Mouse (Mus musculus) effector memory CD4-positive, alpha-beta T cell, adult 7 months (primary cell): ENCODE measurements around the gene Krtap4-2. TPM values are rescaled to one million over a fixed set of nuclear protein-coding genes. Genes with fewer than 3 reads are reported as not detected.

Source experiments
- polyA plus RNA-seq: library from polyadenylated mRNA; unstranded; fragments of 100-300 nt; shearing (Covaris generic); gene quantifications from one replicate; pipeline ENCODE4 v1.2.1, GENCODE M21; 2017

The Krtap4-2 gene
- not detected for polyA plus RNA-seq

DNA sequence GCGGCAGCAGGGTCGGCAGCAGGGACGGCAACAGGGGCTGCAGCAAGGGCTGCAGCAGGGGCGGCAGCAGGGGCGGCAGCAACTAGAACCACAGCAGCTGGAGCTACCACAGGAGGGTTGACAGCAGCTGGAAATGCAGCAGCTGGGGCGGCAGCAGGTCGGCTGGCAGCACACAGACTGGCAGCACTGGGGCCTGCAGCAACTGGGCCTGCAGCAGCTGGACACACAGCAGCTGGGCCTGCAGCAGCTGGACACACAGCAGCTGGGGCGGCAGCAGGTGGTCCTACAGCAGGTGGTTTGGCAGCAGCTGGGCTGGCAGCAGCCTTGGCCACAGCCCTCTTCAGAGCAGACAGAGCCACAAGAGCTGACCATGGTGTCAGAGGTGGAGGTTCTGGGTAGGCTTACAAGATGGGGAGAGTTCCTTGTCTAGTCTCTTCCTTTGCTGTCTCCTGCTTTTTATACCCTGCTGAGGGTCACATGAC lies at the start of gene Krtap4-2:
Gene Krtap4-2 (minus strand): TSS at position 432 of the 482 bp plus-strand sequence.

GRCm38 (mm10) chr11:99665860-99666259 lies 31.0 kb upstream of the Krtap4-2 start, which contains the start of gene Krtap4-6:
Krtap4-6 (minus strand) TSS chr11:99665960.

DNA sequence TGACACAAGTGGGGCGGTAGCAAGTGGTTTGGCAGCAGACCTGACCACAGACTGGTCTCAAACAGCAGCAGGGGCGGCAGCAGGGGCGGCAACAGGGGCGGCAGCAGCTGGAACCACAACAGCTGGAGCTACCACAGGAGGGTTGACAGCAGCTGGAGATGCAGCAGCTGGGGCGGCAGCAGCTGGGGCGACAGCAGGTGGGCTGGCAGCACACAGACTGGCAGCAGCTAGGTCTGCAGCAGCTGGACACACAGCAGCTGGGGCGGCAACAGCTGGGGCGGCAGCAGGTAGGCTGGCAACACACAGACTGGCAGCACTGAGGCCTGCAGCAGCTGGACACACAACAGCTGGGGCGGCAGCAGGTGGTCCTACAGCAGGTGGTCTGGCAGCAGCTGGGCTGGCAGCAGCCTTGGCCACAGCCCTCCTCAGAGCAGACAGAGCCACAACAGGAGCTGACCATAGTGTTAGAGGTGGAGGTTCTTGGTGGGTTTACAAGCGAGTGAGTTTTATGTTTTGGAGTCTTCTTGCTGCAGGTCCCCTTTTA lies 23.7 kb upstream of the Krtap4-2 start, which contains the start of gene Gm11563:
Gene Gm11563 (minus strand): TSS at position 494 of the 544 bp plus-strand sequence.

DNA sequence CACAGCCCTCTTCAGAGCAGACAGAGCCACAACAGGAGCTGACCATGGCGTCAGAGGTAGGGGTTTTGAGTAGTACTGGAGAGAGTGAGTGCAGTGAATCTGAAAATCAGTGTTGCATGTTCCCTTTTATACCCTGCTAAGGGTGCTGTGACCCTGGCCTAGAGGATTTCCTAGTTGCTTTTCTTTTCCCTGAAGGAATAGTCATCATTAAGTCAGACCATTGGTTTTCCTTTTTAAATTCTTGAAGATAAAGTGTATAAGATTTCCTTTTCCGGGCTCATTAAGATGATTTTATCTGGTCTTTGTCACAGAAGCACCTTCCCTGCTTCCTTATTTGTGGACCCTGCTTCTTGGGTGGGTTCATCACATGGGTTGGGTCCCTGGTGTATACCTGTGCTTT lies 15.3 kb upstream of the Krtap4-2 start, which contains the start of gene Gm11555:
Gene Gm11555 (minus strand): TSS at position 101 of the 400 bp plus-strand sequence.

DNA sequence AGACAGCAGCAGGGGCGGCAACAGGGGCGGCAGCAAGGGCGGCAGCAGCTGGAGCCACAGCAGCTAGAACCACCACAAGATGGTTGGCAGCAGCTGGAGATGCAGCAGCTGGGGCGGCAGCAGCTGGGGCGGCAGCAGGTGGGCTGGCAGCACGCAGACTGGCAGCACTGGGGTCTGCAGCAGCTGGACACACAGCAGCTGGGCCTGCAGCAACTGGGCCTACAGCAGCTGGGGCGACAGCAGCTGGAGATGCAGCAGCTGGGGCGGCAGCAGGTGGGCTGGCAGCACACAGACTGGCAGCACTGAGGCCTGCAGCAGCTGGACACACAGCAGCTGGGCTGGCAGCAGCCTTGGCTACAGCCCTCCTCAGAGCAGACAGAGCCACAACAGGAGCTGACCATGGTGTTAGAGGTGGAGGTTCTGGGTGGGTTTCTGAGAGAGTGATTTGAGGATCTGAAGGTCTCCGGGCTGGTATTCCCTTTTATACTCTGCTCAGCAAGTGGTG lies 8.8 kb upstream of the Krtap4-2 start, which contains the start of gene Krtap4-7:
Gene Krtap4-7 (minus strand): TSS at position 455 of the 505 bp plus-strand sequence.

DNA sequence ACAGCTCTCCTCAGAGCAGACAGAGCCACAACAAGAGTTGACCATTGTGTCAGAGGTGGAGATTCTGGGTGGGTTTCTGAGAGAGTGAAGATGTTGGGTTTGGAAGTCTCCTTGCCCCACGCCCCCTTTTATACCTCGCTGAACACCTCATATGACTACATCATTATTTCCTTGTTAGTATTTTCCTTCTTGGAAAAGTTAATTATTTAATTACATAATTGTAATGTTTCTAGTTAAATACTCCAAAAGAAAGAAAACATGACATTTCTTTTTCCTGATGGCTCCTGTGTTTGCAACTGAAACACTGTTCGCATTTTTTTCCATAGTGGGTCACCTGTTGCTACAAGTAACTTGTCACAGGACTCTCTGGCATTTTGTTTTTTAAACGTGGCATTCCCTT lies 6.7 kb downstream of the Krtap4-2 start, which contains the start of gene Krtap4-1:
Gene Krtap4-1 (minus strand): TSS at position 101 of the 400 bp plus-strand sequence.

DNA sequence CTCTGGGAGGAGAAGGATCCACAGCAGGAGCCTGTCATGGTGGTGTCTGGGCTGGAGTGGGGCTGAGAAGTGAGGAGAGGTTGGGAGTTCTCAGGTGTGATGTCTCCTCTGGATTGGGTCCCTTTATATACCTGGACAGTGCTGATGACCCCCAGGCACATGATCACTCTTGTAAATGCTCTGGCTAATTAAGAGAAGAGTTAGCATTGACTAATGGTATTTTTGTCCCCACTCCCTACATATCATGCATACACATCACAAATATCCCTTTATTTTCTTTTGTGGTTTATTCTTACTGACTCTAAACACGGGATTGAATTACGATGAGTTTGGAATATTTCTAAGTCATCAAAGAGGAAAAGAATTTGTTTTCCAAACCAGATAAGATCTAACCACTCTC lies 14.5 kb downstream of the Krtap4-2 start, which contains the start of gene Gm11562:
Gene Gm11562 (minus strand): TSS at position 101 of the 400 bp plus-strand sequence.

GRCm38 (mm10) chr11:99614796-99615363 lies 20.0 kb downstream of the Krtap4-2 start, which contains the start of gene Krtap2-4:
Krtap2-4 (minus strand) TSS chr11:99614846.

DNA sequence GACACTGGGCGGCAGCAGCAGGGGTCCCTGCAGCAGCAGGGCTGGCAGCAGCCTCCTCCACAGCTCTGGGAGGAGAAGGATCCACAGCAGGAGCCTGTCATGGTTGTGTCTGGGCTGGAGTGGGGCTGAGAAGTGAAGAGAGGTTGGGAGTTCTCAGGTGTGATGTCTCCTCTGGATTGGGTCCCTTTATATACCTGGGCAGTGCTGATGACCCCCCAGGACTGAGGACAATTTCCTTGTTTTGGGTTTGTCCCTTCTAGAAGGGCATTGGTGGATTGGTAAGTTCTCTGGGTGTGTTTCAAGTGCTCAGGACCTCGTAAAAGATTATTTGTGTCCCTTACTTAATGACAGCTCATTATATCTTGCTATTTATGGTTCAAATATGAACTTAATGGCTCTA lies 24.8 kb downstream of the Krtap4-2 start, which contains the start of gene Gm11937:
Gene Gm11937 (minus strand): TSS at position 101 of the 400 bp plus-strand sequence.

DNA sequence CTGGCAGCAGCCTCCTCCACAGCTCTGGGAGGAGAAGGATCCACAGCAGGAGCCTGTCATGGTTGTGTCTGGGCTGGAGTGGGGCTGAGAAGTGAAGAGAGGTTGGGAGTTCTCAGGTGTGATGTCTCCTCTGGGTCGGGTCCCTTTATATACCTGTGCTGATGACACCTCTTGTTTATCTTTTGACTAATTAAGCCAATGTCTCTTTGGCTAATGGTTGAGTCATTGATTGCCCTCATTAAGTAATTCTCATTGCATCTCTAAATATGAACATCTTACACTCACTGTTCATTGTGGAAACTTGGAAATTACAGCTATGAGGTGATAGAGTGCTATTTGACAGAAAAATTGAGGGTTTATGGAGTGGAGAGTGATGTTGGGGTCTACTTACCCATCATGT lies 31.7 kb downstream of the Krtap4-2 start, which contains the start of gene Gm11938:
Gene Gm11938 (minus strand): TSS at position 101 of the 400 bp plus-strand sequence.

DNA sequence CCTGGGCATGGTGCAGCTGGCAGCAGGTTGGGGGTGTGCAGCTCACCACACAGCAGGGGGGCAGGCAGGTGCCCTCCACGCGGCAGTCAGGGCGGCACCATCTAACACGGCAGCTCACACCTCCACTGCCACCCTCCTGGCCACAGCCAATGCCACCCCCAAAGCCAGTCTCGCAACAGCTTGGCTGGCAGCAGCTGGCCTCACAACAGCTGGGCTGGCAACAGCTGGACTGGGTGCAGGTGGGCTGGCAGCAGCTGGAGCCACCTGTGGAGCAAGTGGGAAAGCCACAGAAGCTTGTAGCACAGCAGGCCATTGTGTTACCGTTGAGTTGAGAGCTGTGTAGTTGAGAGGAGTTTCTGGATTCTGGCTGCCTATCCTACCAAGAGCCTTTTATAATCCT lies 37.1 kb downstream of the Krtap4-2 start, which contains the start of gene Krtap9-3:
Gene Krtap9-3 (minus strand): TSS at position 364 of the 400 bp plus-strand sequence.

GRCm38 (mm10) chr11:99590981-99591380 lies 43.9 kb downstream of the Krtap4-2 start, which contains the start of gene Krtap1-3:
Krtap1-3 (minus strand) TSS chr11:99591339.

Other genes with a start within 250 kb of the Krtap4-2 start
- gene Krt10, start 245.7 kb downstream of the Krtap4-2 start, polyA plus RNA-seq, result 10.1 TPM
- gene Krt12, start 212.8 kb downstream of the Krtap4-2 start, polyA plus RNA-seq, result not detected
- gene Krt20, start 196.9 kb downstream of the Krtap4-2 start, polyA plus RNA-seq, result 0.26 TPM
- gene Krt23, start 141.9 kb downstream of the Krtap4-2 start, polyA plus RNA-seq, result not detected
- gene Krt39, start 113.7 kb downstream of the Krtap4-2 start, polyA plus RNA-seq, result not detected
- not detected for gene Krt40, start 91.9 kb downstream of the Krtap4-2 start, polyA plus RNA-seq
- not detected for gene Krtap3-3, start 84.2 kb downstream of the Krtap4-2 start, polyA plus RNA-seq
- 0.74 TPM for gene Krtap3-2, start 78.2 kb downstream of the Krtap4-2 start, polyA plus RNA-seq
- not detected for gene Gm11939, start 75.6 kb downstream of the Krtap4-2 start, polyA plus RNA-seq
- gene Krtap3-1, start 68.5 kb downstream of the Krtap4-2 start, polyA plus RNA-seq, result not detected
- gene Krtap1-5, start 54.1 kb downstream of the Krtap4-2 start, polyA plus RNA-seq, result not detected
- 0.90 TPM for gene Krtap1-4, start 51.4 kb downstream of the Krtap4-2 start, polyA plus RNA-seq
- not detected for gene Krtap1-3, start 43.7 kb downstream of the Krtap4-2 start, polyA plus RNA-seq
- gene Krtap9-3, start 37.0 kb downstream of the Krtap4-2 start, polyA plus RNA-seq, result not detected
- gene Gm11938, start 31.8 kb downstream of the Krtap4-2 start, polyA plus RNA-seq, result not detected
- not detected for gene Gm11937, start 24.9 kb downstream of the Krtap4-2 start, polyA plus RNA-seq
- not detected for gene Krtap2-4, start 20.2 kb downstream of the Krtap4-2 start, polyA plus RNA-seq
- gene Gm11562, start 14.6 kb downstream of the Krtap4-2 start, polyA plus RNA-seq, result not detected
- gene Krtap4-1, start 6.8 kb downstream of the Krtap4-2 start, polyA plus RNA-seq, result not detected
- gene Krtap4-7, start 9.0 kb upstream of the Krtap4-2 start, polyA plus RNA-seq, result not detected
- gene Gm11555, start 15.2 kb upstream of the Krtap4-2 start, polyA plus RNA-seq, result not detected
- not detected for gene Gm11563, start 23.9 kb upstream of the Krtap4-2 start, polyA plus RNA-seq
- not detected for gene Krtap4-6, start 30.9 kb upstream of the Krtap4-2 start, polyA plus RNA-seq
- gene Gm14190, start 55.7 kb upstream of the Krtap4-2 start, polyA plus RNA-seq, result not detected
- not detected for gene Gm14180, start 99.2 kb upstream of the Krtap4-2 start, polyA plus RNA-seq
- not detected for gene Gm11595, start 137.8 kb upstream of the Krtap4-2 start, polyA plus RNA-seq
- gene Krtap4-8, start 145.6 kb upstream of the Krtap4-2 start, polyA plus RNA-seq, result not detected
- not detected for gene Krtap4-9, start 150.1 kb upstream of the Krtap4-2 start, polyA plus RNA-seq
- gene Gm11596, start 158.4 kb upstream of the Krtap4-2 start, polyA plus RNA-seq, result not detected
- gene Gm11569, start 163.8 kb upstream of the Krtap4-2 start, polyA plus RNA-seq, result not detected
- gene Gm11554, start 169.4 kb upstream of the Krtap4-2 start, polyA plus RNA-seq, result not detected
- not detected for gene Krtap4-13, start 174.8 kb upstream of the Krtap4-2 start, polyA plus RNA-seq
- not detected for gene Gm11564, start 180.6 kb upstream of the Krtap4-2 start, polyA plus RNA-seq
- not detected for gene 2300003K06Rik, start 203.0 kb upstream of the Krtap4-2 start, polyA plus RNA-seq
- gene Krtap4-16, start 216.5 kb upstream of the Krtap4-2 start, polyA plus RNA-seq, result not detected
- not detected for gene Gm11568, start 222.8 kb upstream of the Krtap4-2 start, polyA plus RNA-seq
- not detected for gene Gm11559, start 229.4 kb upstream of the Krtap4-2 start, polyA plus RNA-seq
- not detected for gene Krtap9-1, start 238.3 kb upstream of the Krtap4-2 start, polyA plus RNA-seq
- gene Gm11567, start 244.1 kb upstream of the Krtap4-2 start, polyA plus RNA-seq, result not detected